Mouse (Mus musculus) stomach, embryonic 16.5 days (tissue): ENCODE data around the gene Lhx5. TPM values are rescaled to one million over a fixed set of nuclear protein-coding genes. Genes with fewer than 3 reads are reported as not detected.

Experiments used
- ATAC-seq: fragments of 200-750 bp; cut with Nextera tagmentation; 2 replicates; pipeline ENCODE4 v1.8.0; 2017; ENCODE audit warnings: moderate number of reproducible peaks, moderate TSS enrichment; ENCODE audit not compliant: insufficient read depth, low FRiP score
- H3K27ac ChIP-seq: fragments of 300-500 bp; sonication (generic); 2 replicates; pipeline ENCODE4 v1.5.1; 2014; ENCODE audit warnings: low read length
- H3K27me3 ChIP-seq: fragments of 300-500 bp; sonication (generic); 2 replicates; pipeline ENCODE4 v1.6.1; 2014; ENCODE audit warnings: low read length, control low read depth, mixed read lengths; ENCODE audit not compliant: control insufficient read depth, insufficient read depth
- H3K36me3 ChIP-seq: fragments of 300-500 bp; sonication (generic); 2 replicates; pipeline ENCODE4 v1.6.1; 2014; ENCODE audit warnings: low read length; ENCODE audit not compliant: control insufficient read depth, insufficient read depth
- H3K4me1 ChIP-seq: fragments of 300-500 bp; sonication (generic); 2 replicates; pipeline ENCODE4 v1.6.1; 2014; ENCODE audit warnings: low read length, control low read depth, mixed read lengths; ENCODE audit not compliant: control insufficient read depth, insufficient read depth
- H3K4me2 ChIP-seq: fragments of 300-500 bp; sonication (generic); 2 replicates; pipeline ENCODE4 v1.6.1; 2014; ENCODE audit warnings: low read depth, low read length, mixed read lengths
- H3K4me3 ChIP-seq: fragments of 300-500 bp; sonication (generic); replicated peaks from 2 replicates; pipeline ENCODE4 v1.5.1; 2014; ENCODE audit warnings: mild to moderate bottlenecking, low read length
- H3K9ac ChIP-seq: fragments of 300-500 bp; sonication (generic); 2 replicates; pipeline ENCODE4 v1.6.1; 2014; ENCODE audit warnings: low read length
- H3K9me3 ChIP-seq: fragments of 300-500 bp; sonication (generic); replicated peaks from 2 replicates; pipeline ENCODE4 v1.6.1; 2016; ENCODE audit warnings: low read length, control low read depth; ENCODE audit not compliant: control insufficient read depth
- WGBS: fragments of 180-500 bp; shearing (Covaris S2); extraction: QIAGEN DNeasy Blood & Tissue Kit; methylation state at CpG from one replicate; pipeline ENCODE4 v1.1.7; 2014; 5-methylcytosine and 5-hydroxymethylcytosine counted together
- polyA plus RNA-seq: library from polyadenylated mRNA; unstranded; fragments of >200 nt; fragmentation: Nextera tagmentation; extraction: Ambion mirVana; gene quantifications from 2 replicates; pipeline ENCODE4 v1.2.1, GENCODE M21; 2015

Gene Lhx5
- polyA plus RNA-seq, result 0.06 and 0.07 TPM in 2 replicates

GRCm38 (mm10) chr5:120431649-120432485 is at the start of gene Lhx5:
Gene Lhx5 (plus strand): TSS chr5:120431699.
- Histone ChIP-seq H3K36me3 (no peaks in the 10 kb centered on the region), H3K9me3 (no peaks in the 10 kb centered on the region; the same call in 1 of the 2 replicates), H3K27ac (no peak within 1 kb of the TSS), H3K9ac (no peak within 1 kb of the TSS), H3K4me1 (0 out of 2 replicates have a peak, but pooled peaks cover 2% of the 10 kb centered on the region), H3K4me2 (no peak within 1 kb of the TSS), H3K4me3 (no peak within 1 kb of the TSS), H3K27me3 (peaks cover 97% of the 10 kb centered on the region)
- WGBS, result under 1% methylated on average over 69 of the region's 69 CpGs
- ATAC-seq, result no peak

GRCm38 (mm10) chr5:120386361-120386760 is 45.1 kb upstream of the Lhx5 start:
- Histone ChIP-seq H3K4me2 (no peak overlapping the region), H3K4me3 (no peak overlapping the region), H3K27me3 (no peaks in the 10 kb centered on the region), H3K9ac (no peak overlapping the region), H3K36me3 (no peaks in the 10 kb centered on the region), H3K9me3 (no peaks in the 10 kb centered on the region), H3K4me1 (no peaks in the 10 kb centered on the region), H3K27ac (no peak overlapping the region)
- ATAC-seq, result no peak
- WGBS, result 65% methylated on average over 4 of the region's 4 CpGs

- Histone ChIP-seq H3K4me3 (no peak overlapping the region), H3K4me2 (no peak overlapping the region), H3K27me3 (no peaks in the 10 kb centered on the region; the same call in 1 of the 2 replicates), H3K27ac (no peak overlapping the region), H3K9ac (no peak overlapping the region), H3K4me1 (no peaks in the 10 kb centered on the region), H3K9me3 (no peaks in the 10 kb centered on the region), H3K36me3 (no peaks in the 10 kb centered on the region)
- no peak for ATAC-seq
- 43% methylated on average over 9 of the region's 9 CpGs for WGBS
These were observed 42.7 kb upstream of the Lhx5 start for GRCm38 (mm10) chr5:120388765-120389164.

- ATAC-seq, result no peak
- no peak overlapping the region for H3K9ac ChIP-seq
- H3K27ac ChIP-seq, result no peak overlapping the region
- H3K4me3 ChIP-seq, result no peak overlapping the region
- no peaks in the 10 kb centered on the region for H3K36me3 ChIP-seq
- H3K27me3 ChIP-seq, result peaks cover 8% of the 10 kb centered on the region
- H3K4me2 ChIP-seq, result no peak overlapping the region
- WGBS, result 57% methylated on average over 2 of the region's 2 CpGs
- H3K9me3 ChIP-seq, result no peaks in the 10 kb centered on the region
- no peaks in the 10 kb centered on the region for H3K4me1 ChIP-seq
These were observed 41.5 kb upstream of the Lhx5 start for GRCm38 (mm10) chr5:120389973-120390372.

- 19% methylated on average over 25 of the region's 25 CpGs for WGBS
- ATAC-seq, result no peak
These were observed 37.4 kb upstream of the Lhx5 start for GRCm38 (mm10) chr5:120393871-120394667.

GRCm38 (mm10) chr5:120397988-120398387 is 33.5 kb upstream of the Lhx5 start:
- Histone ChIP-seq H3K9me3 (no peaks in the 10 kb centered on the region), H3K4me3 (no peak overlapping the region), H3K27me3 (peaks cover 32% of the 10 kb centered on the region), H3K9ac (no peak overlapping the region), H3K4me2 (no peak overlapping the region), H3K27ac (no peak overlapping the region), H3K4me1 (no peaks in the 10 kb centered on the region), H3K36me3 (no peaks in the 10 kb centered on the region)
- 7% methylated on average over 13 of the region's 13 CpGs for WGBS
- ATAC-seq, result no peak

More at GRCm38 (mm10) chr5:120393871-120394667, 37.4 kb upstream of the Lhx5 start:
- no peaks in the 10 kb centered on the region for H3K36me3 ChIP-seq
- H3K9ac ChIP-seq, result no peak overlapping the region
- H3K27ac ChIP-seq, result no peak overlapping the region
- no peak overlapping the region for H3K4me3 ChIP-seq
- no peaks in the 10 kb centered on the region for H3K9me3 ChIP-seq
- H3K27me3 ChIP-seq, result peaks cover 26% of the 10 kb centered on the region
- H3K4me2 ChIP-seq, result no peak overlapping the region
- no peaks in the 10 kb centered on the region for H3K4me1 ChIP-seq

- Histone ChIP-seq H3K4me2 (no peak overlapping the region), H3K27me3 (peaks cover 23% of the 10 kb centered on the region), H3K9ac (no peak overlapping the region), H3K4me1 (no peaks in the 10 kb centered on the region), H3K27ac (no peak overlapping the region), H3K36me3 (no peaks in the 10 kb centered on the region), H3K9me3 (no peaks in the 10 kb centered on the region), H3K4me3 (no peak overlapping the region)
- no peak for ATAC-seq
- WGBS, result 65% methylated on average over 12 of the region's 12 CpGs
These were observed 26.5 kb upstream of the Lhx5 start for GRCm38 (mm10) chr5:120404831-120405591.

- no peak overlapping the region for H3K4me2 ChIP-seq
- peaks cover 5% of the 10 kb centered on the region; the same call in 1 of the 2 replicates for H3K9me3 ChIP-seq
- no peak overlapping the region for H3K9ac ChIP-seq
- H3K4me1 ChIP-seq, result no peaks in the 10 kb centered on the region
- no peak overlapping the region for H3K27ac ChIP-seq
- peaks cover 44% of the 10 kb centered on the region for H3K27me3 ChIP-seq
- no peak overlapping the region for H3K4me3 ChIP-seq
- no peaks in the 10 kb centered on the region for H3K36me3 ChIP-seq
- ATAC-seq, result 0 out of 2 replicates have a peak, but pooled peaks have one; percentile 53
- WGBS, result 69% methylated on average over 14 of the region's 14 CpGs
These were observed 22.6 kb upstream of the Lhx5 start for GRCm38 (mm10) chr5:120408933-120409332.
